Mouse (Mus musculus) CD4-positive, CD25-positive, alpha-beta regulatory T cell, adult 2 months (primary cell): Measurements from ENCODE around the gene Gpsm3.
A peak's percentile ranks its signal among the peaks of the same experiment; 100 is the strongest.

Experiments
- DNase-seq: peaks from one replicate; pipeline ENCODE4 v3.0.0-alpha.2; 2012; ENCODE audit warnings: low read depth, low spot score

Gene Gpsm3

DNA sequence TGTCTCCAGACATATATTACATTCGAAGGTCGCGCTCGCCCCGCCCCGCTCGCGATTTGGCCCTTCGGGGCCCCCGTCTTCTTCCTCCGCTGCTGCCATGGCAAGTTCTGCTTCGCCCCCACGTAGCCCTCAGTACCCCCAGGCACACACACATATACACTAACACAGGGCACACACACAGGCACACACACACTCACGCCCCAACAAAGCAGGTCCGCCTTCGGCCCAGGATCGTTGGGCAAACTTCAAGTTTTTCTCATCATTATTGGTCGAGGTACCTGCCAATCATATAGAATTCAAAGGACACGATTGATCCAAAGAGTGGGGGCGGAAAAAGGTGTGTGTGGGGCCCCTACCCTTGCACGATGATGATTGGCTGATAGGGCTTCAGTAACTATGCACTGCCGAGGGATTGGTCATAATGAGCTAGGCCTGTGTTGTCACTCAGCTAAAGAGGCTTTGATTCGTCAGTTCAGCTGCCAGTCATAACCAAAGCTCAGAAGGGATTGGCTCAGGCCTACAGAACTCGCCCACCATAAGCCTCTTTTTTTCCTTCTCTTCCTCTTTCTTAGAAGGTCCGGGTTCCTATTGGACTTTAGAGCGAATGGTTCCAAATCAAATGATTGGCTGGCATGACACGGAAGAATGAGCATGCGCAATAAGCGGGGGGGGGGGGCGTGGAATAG, 13.9 kb downstream of the Gpsm3 start, which contains the start of gene Rnf5:
TSS of gene Rnf5 (minus strand) at position 316 of the 686 bp plus-strand sequence.
- peak; percentile 100 for DNase-seq

- DNase-seq = peak; percentile 99
Observed at GRCm38 (mm10) chr17:34604061-34604508, 14.5 kb downstream of the Gpsm3 start, which contains the start of gene Agpat1. TSS of gene Agpat1 (plus strand) at chr17:34604262.

- peak; percentile 41 for DNase-seq
Observed at GRCm38 (mm10) chr17:34604511-34605237, 15.1 kb downstream of the Gpsm3 start.

DNA sequence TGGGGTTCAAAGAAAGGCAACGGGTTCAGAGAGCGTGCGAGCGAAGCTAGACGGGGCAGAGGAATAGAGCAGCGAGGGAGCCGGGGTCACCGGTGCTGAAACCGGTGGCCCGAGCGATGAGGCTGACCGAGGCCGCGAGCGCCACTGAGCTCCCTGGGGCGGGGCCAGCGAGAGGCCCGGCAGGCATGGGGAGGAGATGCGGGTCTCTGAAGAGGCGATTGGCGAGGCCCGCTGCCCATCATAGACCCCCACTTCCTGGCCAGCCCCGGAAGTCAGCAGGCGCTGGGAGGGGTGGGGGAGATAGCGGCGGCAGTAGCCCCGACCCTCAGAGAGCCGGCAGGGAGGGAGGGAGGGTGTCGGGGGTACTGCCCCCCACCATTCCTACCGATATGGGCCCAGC, 16.0 kb downstream of the Gpsm3 start:
- peak; percentile 95 for DNase-seq

DNA sequence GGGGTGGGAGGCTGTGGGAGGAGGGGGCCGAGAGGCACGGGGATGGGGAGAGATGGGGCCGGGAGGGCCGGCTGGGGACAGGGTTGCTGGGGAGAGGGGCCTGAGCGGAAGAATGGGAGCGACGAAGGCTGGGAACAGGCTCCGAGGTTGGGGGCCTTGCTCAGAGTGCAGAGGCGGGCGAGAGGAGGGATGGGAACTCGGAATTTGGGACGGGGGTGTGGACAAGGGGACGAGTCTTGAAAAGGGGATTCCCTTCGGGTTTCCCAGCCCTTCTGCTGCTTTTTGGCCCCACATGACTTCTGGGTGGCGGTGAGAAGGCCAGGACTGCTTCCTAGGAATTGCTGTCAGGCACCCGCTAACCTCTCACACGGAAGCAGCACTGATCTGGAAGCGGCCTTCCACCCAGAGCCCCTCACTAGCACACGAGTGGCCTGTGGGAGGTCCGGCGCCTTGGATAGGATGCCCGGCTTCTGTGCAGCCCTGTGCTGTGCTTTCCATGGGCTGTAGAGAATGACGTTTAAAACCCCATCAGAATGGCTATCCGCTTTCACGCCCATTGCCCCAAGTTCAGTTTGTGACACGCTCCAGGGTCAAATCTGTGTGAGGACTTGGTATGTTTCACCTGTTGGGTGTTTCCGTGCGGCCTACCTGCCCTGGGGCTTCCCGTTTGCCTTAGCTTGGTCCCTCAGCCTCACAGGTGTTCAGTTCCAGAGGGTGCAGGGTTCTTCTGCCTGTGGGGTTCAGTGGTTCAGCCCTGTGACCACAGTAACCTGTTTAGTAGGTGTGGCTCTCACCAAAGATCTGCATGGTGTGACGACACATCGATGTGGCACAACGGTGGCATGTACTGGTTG, 16.8 kb downstream of the Gpsm3 start:
- peak; percentile 44 for DNase-seq

DNA sequence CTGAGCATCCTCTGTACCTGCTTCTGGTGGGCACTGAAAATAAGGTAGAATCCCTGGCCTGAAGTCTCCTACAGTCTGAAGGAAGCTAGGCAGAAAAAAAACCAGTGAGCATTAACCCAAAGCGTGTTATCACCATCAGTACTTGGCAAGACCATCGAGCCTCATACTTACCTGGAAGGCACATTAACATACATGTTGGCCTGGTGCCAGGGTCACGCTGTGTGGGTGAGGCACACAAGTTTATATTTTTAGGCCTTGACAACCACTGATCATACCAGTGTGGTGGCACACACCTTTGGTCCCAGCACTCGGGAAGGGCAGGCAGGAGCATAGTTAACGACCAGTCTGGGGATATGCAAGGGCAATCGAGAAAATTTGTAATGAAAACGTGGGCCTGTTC, 18.4 kb downstream of the Gpsm3 start:
- no peak for DNase-seq

DNA sequence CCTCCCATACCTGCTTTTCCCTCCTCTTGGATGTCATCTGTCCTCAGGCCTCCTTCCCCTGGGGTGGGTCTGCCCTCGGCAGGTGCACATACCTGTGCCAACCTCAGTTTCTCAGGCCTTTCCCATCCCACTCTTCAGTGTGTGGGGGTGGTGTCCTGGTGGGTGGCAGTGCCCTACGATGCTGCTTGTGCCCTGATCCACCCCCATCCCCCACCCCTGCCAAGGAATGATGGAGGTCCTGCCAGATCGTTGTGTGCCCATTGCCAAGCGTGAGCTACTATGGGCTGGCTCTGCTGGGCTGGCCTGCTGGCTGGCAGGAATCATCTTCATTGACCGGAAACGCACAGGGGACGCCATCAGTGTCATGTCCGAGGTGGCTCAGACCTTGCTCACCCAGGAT, 21.4 kb downstream of the Gpsm3 start:
- no peak for DNase-seq

- DNase-seq = no peak
Observed at GRCm38 (mm10) chr17:34613054-34613645, 23.5 kb downstream of the Gpsm3 start.

- DNase-seq = no peak
Observed at GRCm38 (mm10) chr17:34613830-34614229, 24.2 kb downstream of the Gpsm3 start.

GRCm38 (mm10) chr17:34615871-34616270, 26.3 kb downstream of the Gpsm3 start, which contains the start of gene Egfl8:
TSS of gene Egfl8 (minus strand) at chr17:34615971.
- DNase-seq = no peak

- peak; percentile 89 for DNase-seq
Observed at GRCm38 (mm10) chr17:34618999-34619398, 29.4 kb downstream of the Gpsm3 start.

DNA sequence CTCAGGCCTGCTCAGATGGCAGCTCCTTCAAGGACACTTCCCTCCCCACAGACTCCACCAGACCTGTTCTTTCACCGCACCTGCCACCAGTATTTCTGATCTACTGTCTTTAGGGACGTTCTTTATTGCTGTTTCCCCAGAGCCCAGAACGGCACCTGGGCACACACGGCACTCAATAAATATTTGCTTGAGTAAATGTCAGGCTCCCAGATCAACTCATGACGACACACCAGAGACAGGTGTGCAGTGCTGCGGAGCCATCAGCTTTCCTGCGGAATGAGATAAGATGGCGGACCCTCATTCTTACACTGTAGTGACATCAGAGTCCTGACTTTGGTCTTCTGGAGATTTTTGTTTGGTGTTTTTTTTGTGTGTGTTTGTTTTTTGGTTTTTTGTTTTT, 31.4 kb downstream of the Gpsm3 start:
- DNase-seq = no peak

GRCm38 (mm10) chr17:34623161-34623560, 33.6 kb downstream of the Gpsm3 start:
- no peak for DNase-seq

DNA sequence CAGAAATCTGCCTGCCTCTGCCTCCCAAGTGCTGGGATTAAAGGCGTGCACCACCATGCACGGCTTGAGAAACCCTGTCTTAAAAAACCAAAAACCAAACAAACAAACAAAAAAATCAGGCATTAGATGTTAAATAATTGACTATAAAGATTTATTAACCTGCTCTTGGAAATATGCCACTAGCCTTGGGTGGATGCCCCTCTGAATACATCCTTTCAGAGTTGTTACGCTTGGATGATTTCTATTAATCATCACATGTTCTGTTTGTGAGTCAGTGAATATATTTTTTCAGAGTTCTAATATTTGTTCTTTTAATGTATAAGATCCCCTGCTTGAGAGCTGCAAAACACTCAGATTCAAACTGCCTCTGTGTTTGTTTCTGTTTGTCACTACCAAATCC, 35.4 kb downstream of the Gpsm3 start:
- no peak for DNase-seq

GRCm38 (mm10) chr17:34626062-34626772, 36.6 kb downstream of the Gpsm3 start:
- no peak for DNase-seq

- peak; percentile 64 for DNase-seq
Observed at GRCm38 (mm10) chr17:34626773-34627092, 37.1 kb downstream of the Gpsm3 start.

- DNase-seq = peak; percentile 87
Observed at GRCm38 (mm10) chr17:34627093-34627942, 37.7 kb downstream of the Gpsm3 start.

GRCm38 (mm10) chr17:34627943-34628643, 38.5 kb downstream of the Gpsm3 start, which contains the start of gene Ppt2:
TSS of gene Ppt2 (minus strand) at chr17:34628510.
- peak; percentile 52 for DNase-seq

- DNase-seq = peak; percentile 47
Observed at GRCm38 (mm10) chr17:34628644-34628967, 39.0 kb downstream of the Gpsm3 start.
